Mouse (Mus musculus) ovary, adult 18-20 months (tissue): ENCODE results near the gene Metrn.

ENCODE experiments used
- DNase-seq: peaks from one replicate; pipeline ENCODE4 v3.0.0; 2022; ENCODE audit warnings: low spot score, mixed read lengths

The Metrn gene

GRCm38 (mm10) chr17:25769331-25769730, 27.6 kb downstream of the Metrn start:
- no peak for DNase-seq

- DNase-seq = no peak
These were observed 31.1 kb downstream of the Metrn start for GRCm38 (mm10) chr17:25765886-25766285.

GRCm38 (mm10) chr17:25762591-25762990, 34.3 kb downstream of the Metrn start:
- no peak for DNase-seq

GRCm38 (mm10) chr17:25761561-25761970, 35.4 kb downstream of the Metrn start:
- DNase-seq = no peak

- DNase-seq = no peak
These were observed 36.8 kb downstream of the Metrn start for GRCm38 (mm10) chr17:25760148-25760547.

- DNase-seq = no peak
These were observed 39.2 kb downstream of the Metrn start for GRCm38 (mm10) chr17:25757691-25758090.

GRCm38 (mm10) chr17:25756378-25757242, 40.3 kb downstream of the Metrn start:
- DNase-seq = no peak

DNA sequence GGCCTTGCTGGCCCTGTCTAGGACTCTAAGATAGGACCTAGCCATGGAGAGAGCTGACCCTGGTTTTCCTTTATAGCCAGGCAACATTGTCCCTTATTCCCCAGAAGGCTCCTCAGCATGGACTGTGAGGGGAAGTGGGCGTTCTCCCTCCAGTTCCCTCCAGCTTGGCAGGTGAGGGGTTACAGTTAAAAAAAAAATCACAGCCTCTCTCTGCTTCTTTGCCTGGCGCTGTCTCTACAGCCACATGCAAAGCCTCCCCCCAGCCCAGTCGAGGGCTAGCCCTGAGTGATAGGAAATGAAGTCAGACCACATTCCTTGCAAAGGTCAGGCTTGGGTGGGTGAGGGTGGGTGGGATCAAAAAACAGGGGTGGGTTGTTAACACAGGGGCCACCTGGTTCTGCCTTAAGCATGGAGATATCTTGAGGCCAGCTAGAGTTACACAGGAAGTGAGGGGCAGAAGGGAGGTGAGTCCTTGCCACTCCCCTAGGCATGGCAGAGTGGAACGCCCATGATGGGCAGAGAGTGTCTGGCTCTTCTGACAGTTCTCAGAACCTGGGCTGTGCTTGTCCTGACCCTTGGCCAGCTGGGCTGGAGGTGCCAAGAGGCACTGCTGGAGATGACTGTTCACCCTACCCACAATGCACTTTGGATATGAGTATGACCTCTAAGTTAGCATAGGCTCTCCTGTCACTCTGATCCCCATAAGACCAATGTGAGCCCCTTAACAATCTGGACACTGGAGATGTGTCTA, 41.1 kb downstream of the Metrn start:
- no peak for DNase-seq

DNA sequence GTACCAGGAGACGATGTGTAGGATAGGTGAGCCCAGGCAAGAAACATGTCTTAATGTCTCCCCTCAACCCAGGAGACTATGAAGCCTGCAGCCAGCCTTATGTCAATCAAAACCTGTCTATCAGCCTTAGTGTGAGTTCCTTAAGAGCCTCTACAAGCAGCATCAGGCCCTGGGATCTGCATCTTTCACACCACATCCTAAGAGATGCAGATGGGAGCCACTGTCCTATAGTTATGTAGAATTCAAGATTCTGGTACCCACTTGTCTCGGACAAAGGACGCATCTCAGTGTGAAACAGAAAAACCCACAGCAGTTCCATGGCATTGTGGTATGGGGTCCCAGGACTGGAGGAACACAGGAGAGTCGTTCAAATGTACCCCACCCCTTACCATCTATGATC, 41.9 kb downstream of the Metrn start:
- DNase-seq = no peak

- DNase-seq = no peak
These were observed 42.7 kb downstream of the Metrn start, which contains the start of gene Msln for GRCm38 (mm10) chr17:25754241-25754640. Gene Msln (minus strand): TSS chr17:25754378.

GRCm38 (mm10) chr17:25751446-25751845, 45.5 kb downstream of the Metrn start:
- no peak for DNase-seq

GRCm38 (mm10) chr17:25749314-25749713, 47.6 kb downstream of the Metrn start:
- DNase-seq = no peak

DNA sequence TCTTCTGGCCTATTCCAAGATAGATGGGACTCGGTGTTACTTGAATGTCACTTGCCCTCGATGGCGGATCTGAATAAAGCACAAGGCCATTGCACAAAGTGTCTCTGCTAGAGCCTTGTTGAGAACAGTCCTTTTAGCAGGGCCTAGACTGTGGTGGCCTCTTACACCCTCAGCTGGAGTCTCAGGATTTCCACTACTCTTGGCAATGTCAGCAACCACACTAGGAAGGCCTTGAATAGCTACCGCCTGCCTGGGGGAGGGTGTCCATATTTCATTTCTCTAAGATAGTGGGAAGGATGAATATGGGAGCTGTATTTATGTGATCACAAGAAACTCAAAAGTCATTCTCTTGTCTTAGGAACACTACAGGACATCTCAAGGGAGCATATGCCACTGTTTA, 48.7 kb downstream of the Metrn start:
- DNase-seq = no peak

GRCm38 (mm10) chr17:25744311-25744710, 52.6 kb downstream of the Metrn start:
- no peak for DNase-seq

DNA sequence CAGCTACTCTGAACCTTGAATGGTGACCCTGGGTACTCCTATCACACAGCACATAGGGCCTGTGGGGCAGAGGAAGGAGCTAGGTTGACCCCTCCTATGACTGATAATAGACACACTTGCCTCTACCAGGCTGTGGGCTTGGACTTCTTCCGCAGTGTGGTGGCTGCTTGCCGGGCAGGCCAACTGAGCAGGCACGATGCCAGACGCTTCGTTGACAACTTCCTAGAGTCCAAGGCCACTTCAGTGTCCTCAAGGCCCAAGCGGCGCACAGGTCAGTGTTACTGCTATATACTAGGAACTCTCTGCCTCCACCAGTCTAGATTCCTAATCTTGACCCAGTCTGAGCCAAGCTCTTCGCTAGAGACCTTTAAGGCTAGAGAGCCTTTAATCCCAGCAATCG, 53.1 kb downstream of the Metrn start:
- DNase-seq = no peak
